Mouse (Mus musculus) ovary, postnatal 14 days (tissue): ENCODE measurements around the gene 9030612E09Rik.

ENCODE experiments used
- DNase-seq: peaks from one replicate; pipeline ENCODE4 v3.0.0; 2022; ENCODE audit warnings: low spot score

9030612E09Rik gene

GRCm38 (mm10) chr10:43174326-43175155, at the start of gene 9030612E09Rik, which contains the start of gene Sobp:
Gene 9030612E09Rik, plus strand, starts transcription at chr10:43174704.
Gene Sobp, minus strand, starts transcription at chr10:43174530.
- DNase-seq: peak; percentile 46

GRCm38 (mm10) chr10:43128750-43129149, 45.8 kb upstream of the 9030612E09Rik start:
- no peak for DNase-seq

GRCm38 (mm10) chr10:43134027-43134426, 40.5 kb upstream of the 9030612E09Rik start:
- DNase-seq: no peak

GRCm38 (mm10) chr10:43143173-43143572, 31.3 kb upstream of the 9030612E09Rik start:
- no peak for DNase-seq

GRCm38 (mm10) chr10:43148456-43148855, 26.0 kb upstream of the 9030612E09Rik start:
- no peak for DNase-seq

GRCm38 (mm10) chr10:43152643-43153042, 21.9 kb upstream of the 9030612E09Rik start:
- no peak for DNase-seq

GRCm38 (mm10) chr10:43155046-43155560, 19.4 kb upstream of the 9030612E09Rik start:
- peak; percentile 58 for DNase-seq

GRCm38 (mm10) chr10:43158917-43159316, 15.6 kb upstream of the 9030612E09Rik start:
- no peak for DNase-seq

- DNase-seq: no peak
Observed at GRCm38 (mm10) chr10:43159333-43159732, 15.2 kb upstream of the 9030612E09Rik start.

GRCm38 (mm10) chr10:43162318-43162717, 12.2 kb upstream of the 9030612E09Rik start:
- DNase-seq: no peak

GRCm38 (mm10) chr10:43164406-43164805, 10.1 kb upstream of the 9030612E09Rik start:
- no peak for DNase-seq

GRCm38 (mm10) chr10:43166146-43166545, 8.4 kb upstream of the 9030612E09Rik start:
- no peak for DNase-seq

GRCm38 (mm10) chr10:43166817-43167216, 7.7 kb upstream of the 9030612E09Rik start:
- DNase-seq: no peak

- DNase-seq: no peak
Observed at GRCm38 (mm10) chr10:43168847-43169246, 5.7 kb upstream of the 9030612E09Rik start.

- no peak for DNase-seq
Observed at GRCm38 (mm10) chr10:43171106-43171505, 3.4 kb upstream of the 9030612E09Rik start.

- no peak for DNase-seq
Observed at GRCm38 (mm10) chr10:43172066-43172465, 2.4 kb upstream of the 9030612E09Rik start.

- DNase-seq: no peak
Observed at GRCm38 (mm10) chr10:43172554-43172953, 1.9 kb upstream of the 9030612E09Rik start.

GRCm38 (mm10) chr10:43173141-43173827, 1.2 kb upstream of the 9030612E09Rik start:
- peak; percentile 52 for DNase-seq

- no peak for DNase-seq
Observed at GRCm38 (mm10) chr10:43173828-43174325, 627 bp upstream of the 9030612E09Rik start.

- no peak for DNase-seq
Observed at GRCm38 (mm10) chr10:43175156-43175601, 675 bp downstream of the 9030612E09Rik start.

- no peak for DNase-seq
Observed at GRCm38 (mm10) chr10:43180313-43180912, 5.9 kb downstream of the 9030612E09Rik start.

- DNase-seq: no peak
Observed at GRCm38 (mm10) chr10:43200206-43200605, 25.7 kb downstream of the 9030612E09Rik start.
